Mouse (Mus musculus) layer of hippocampus, adult 8-10 months (tissue): ENCODE measurements around the gene Osbpl6. TPM values are rescaled to one million over a fixed set of nuclear protein-coding genes. Genes with fewer than 3 reads are reported as not detected.
A peak's percentile ranks its signal among the peaks of the same experiment; 100 is the strongest.

Experiments
- DNase-seq, 2 experiments: peaks; one replicate each; pipeline ENCODE4 v3.0.0; 2022; ENCODE audit warnings: low spot score in 2 of 2
- microRNA-seq, 2 experiments: library from miRNA; unstranded; fragments of <30 nt; microRNA quantifications; one replicate each; pipeline ENCODE4 v1.2.0; 2022
- total RNA-seq, 4 experiments: library from RNA; stranded (reverse); gene quantifications; 2 replicates each; pipeline ENCODE4 v1.2.4; 2022

Osbpl6 gene
- total RNA-seq, 4 experiments from 2014 or later: 52.1 to 71.5 (median 60.2) TPM

DNA sequence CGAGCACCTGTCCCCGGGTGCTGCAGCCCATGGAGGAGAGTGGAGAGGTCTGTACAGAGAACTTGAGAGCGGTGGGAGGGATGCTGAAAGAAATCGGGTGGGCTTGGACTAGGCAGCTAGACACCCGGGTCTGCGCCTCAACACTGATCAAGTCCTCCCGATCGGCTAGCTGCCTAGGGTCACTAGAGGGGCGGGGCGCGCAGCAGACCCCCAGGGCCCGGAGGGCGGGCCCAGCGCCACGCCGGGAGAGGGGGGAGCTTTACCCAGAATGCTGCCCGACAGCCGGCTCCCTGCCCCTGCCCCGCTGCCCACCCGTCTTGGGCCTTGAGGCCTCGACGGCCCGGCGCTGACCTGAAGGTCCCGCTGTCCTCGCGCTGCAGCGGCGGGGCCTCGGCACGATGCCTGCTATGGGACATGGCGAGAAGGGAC, 241.1 kb downstream of the Osbpl6 start:
- DNase-seq: peak in 1 of 2 experiments; percentile 19

DNA sequence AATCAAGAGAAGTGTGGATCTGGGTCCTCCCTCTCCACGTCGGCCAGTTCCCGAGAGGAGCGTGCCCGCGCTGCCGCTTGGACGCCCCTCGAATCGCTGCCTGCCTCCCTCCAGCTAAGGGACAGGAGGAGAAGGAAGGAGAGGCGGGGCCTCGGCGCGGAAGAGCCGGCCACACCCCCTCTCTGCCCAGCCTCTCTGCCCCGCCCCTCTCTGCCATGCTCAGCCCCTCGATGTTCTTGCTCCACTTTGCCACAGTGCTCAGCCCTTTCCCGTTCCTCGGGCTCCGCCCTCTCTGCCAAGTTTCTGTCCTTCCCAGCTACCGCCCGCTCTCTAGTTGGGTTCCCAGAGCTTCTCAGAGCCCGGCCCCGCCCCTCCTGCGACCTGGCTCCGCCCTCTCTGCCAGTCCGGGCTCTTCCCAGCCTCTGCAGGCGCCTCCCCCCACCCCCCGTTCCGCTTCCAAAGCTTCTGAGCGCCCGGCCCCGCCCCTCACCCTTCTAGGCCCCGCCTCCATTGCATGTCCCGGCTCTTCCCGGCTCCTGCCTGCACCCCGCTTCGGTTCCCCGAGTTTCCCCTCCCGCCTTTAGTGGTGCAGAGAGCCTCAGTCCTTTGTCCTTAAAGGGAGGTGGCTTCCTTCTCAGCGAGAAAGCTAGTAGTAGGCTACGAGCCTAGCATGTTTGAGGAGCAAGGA, 241.7 kb downstream of the Osbpl6 start, which contains the start of the genes Prkra and Pjvk:
Gene Prkra, minus strand, starts transcription at position 133 of the 688 bp plus-strand sequence.
Gene Pjvk, plus strand, starts transcription at position 594 of the 688 bp plus-strand sequence.
- DNase-seq: peak; percentile 91 to 96

DNA sequence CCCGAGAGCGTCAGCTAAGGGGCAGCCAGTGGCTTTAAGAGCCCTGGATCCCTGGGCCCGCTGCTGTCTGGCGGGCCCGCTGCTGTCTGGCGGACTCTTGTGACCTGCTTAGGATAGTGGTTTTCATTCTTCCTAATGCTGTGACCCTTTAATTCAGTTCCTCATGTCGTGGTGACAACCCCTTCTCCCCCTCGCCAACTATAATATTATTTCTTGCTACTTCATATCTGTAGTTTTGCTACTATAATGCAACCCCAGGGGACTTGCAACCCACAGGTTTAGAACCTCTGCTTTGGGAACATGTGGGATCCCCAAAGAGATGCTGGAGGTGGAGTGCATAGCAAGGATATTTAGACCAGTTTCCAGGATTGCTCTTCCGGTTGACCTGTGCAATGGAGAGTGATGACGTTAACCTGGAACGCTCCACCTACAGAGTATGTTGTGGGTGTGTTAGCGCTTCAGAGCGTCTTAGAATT, 242.4 kb downstream of the Osbpl6 start:
- no peak for DNase-seq

Small RNA genes within 50 kb of the gene (microRNA-seq; reads per million reads assigned to microRNA genes)
- 0 reads per million in 2 experiments for gene Gm23164

Other genes with a start within 250 kb of the Osbpl6 start
- gene Pde11a, start 67.7 kb upstream of the Osbpl6 start, total RNA-seq: 10 to 100 TPM; 15.7 to 22.8 (median 17.9) TPM
- gene Cyct, start 46.1 kb upstream of the Osbpl6 start, total RNA-seq: not detected
- 10 to 100 TPM; 36.1 to 47.0 (median 38.2) TPM for gene Rbm45, start 36.5 kb upstream of the Osbpl6 start, total RNA-seq
- 10 to 100 TPM; 17.5 to 21.9 (median 20.8) TPM for gene Prkra, start 241.5 kb downstream of the Osbpl6 start, total RNA-seq
- under 1 TPM in 1 of 4 experiments, not detected in 3; 0.52 TPM for gene Pjvk, start 242.0 kb downstream of the Osbpl6 start, total RNA-seq